Mouse (Mus musculus) CD4-positive, CD25-positive, alpha-beta regulatory T cell, adult 2 months (primary cell): Measurements from ENCODE around the gene Ccdc191.

ENCODE experiments used
- DNase-seq: peaks from one replicate; pipeline ENCODE4 v3.0.0-alpha.2; 2012; ENCODE audit warnings: low read depth, low spot score

The Ccdc191 gene

GRCm38 (mm10) chr16:43980110-43980609, 90.6 kb downstream of the Ccdc191 start:
- DNase-seq: peak; percentile 54

- DNase-seq: no peak
These were observed 96.7 kb downstream of the Ccdc191 start for GRCm38 (mm10) chr16:43986299-43986698.

DNA sequence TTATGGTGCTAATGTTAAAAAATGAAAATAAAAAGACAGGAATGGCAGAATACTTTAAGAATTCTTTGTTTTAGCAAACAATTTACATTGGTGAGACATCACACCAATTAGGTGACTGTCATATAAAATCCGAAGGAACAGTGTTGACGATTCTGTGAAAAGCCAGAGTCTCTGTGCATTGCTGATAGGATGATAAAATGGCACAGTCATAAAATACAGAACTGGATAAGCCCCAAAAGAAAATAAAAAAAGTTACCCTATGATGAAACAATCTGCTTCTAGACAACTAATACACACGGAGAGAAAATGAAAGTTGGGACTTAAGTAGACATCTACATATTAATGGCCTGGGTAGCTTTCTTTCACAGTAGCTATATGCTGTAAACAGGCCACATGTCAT, 105.0 kb downstream of the Ccdc191 start:
- no peak for DNase-seq

DNA sequence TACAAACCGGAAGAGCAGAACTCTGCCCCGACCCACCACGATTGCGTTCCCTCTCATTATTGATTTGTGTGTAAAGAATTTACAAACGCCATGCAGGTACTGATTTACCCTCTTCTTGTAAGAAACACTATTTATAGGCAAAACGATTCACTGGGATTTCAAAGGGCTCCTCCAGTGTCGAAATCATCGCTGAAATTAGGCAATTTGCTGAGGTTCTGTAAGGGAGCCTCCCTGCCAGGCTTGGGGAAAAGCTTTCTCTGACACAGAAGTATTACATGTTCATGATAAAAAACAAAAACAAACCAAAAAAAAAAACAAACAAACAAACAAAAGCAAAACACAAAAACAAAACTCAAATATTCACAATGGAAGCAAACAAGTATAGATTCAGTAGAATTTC, 109.5 kb downstream of the Ccdc191 start:
- DNase-seq: no peak

DNA sequence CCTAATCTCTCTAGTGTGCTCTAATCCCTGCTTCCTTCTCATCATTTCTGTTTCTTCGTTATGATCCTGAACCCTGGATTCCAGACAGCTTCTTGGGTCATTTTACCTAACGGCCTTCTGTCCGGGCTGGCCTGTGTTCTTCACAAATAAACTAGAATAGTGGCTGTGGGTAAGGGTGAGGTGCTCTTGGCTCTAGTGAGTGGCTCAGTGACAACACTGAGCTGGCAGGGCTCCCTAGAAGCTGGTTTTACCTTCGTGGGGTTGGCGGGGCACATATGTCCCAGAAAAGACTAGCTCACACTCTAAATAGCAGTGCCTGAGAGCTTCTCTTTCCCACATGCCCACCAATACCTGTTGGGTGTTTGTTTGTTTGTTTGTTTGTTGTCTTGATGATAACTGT, 109.9 kb downstream of the Ccdc191 start:
- no peak for DNase-seq

DNA sequence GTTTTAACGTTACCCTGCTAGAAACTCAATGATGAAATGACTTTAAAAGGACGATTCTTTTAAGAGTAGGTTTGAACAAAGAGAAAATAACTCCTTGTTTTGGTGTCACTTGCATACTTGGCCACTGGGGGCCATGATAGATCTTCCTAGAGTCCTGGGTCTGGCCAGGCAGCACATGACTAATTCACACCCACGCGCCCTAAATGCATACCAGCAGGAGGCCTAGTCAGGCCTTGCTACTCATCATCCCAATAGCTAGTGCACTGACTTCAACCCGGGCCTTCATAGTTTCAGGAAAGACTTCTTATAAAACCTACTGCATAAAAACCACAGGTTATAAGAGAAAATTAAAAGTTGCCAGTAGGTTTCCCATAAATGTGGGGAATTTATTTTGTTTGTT, 112.5 kb downstream of the Ccdc191 start:
- DNase-seq: peak; percentile 19

- no peak for DNase-seq
These were observed 121.4 kb downstream of the Ccdc191 start for GRCm38 (mm10) chr16:44011010-44011409.
